Mouse (Mus musculus) kidney, adult 2 months (tissue): Measurements from ENCODE around the gene Nup107. TPM values are rescaled to one million over a fixed set of nuclear protein-coding genes. Genes with fewer than 3 reads are reported as not detected.

ENCODE experiments used
- DNase-seq: peaks from one replicate; pipeline ENCODE4 v3.0.0; 2021
- H3K27ac ChIP-seq: fragments of 200-500 bp; 2 replicates; pipeline ENCODE4 v1.5.1; 2012; ENCODE audit warnings: low read depth, low read length, control low read depth, inconsistent platforms; ENCODE audit not compliant: insufficient read depth
- H3K27me3 ChIP-seq: fragments of 200-500 bp; replicated peaks from 2 replicates; pipeline ENCODE4 v1.6.1; 2012; ENCODE audit warnings: mild to moderate bottlenecking, moderate library complexity, low read length, inconsistent platforms; ENCODE audit not compliant: control insufficient read depth, insufficient read depth
- H3K36me3 ChIP-seq: fragments of 200-500 bp; 2 replicates; pipeline ENCODE4 v1.6.1; 2012; ENCODE audit warnings: mild to moderate bottlenecking, moderate library complexity, low read length, inconsistent platforms; ENCODE audit not compliant: control insufficient read depth, insufficient read depth
- H3K4me1 ChIP-seq: fragments of 200-500 bp; 2 replicates; pipeline ENCODE4 v1.6.1; 2011; ENCODE audit warnings: low read length; ENCODE audit not compliant: control insufficient read depth, insufficient read depth
- H3K4me3 ChIP-seq: fragments of 200-500 bp; 2 replicates; pipeline ENCODE4 v1.5.1; 2011; ENCODE audit warnings: mild to moderate bottlenecking, low read depth, low read length, control low read depth; ENCODE audit not compliant: insufficient read depth
- CTCF ChIP-seq: fragments of 200-500 bp; conservative IDR thresholded peaks from 2 replicates; pipeline ENCODE4 v1.5.1; 2011; ENCODE audit warnings: low read depth, mild to moderate bottlenecking, control low read depth, low read length, moderate library complexity, mixed read lengths; ENCODE audit not compliant: insufficient read depth, insufficient read length
- POLR2A ChIP-seq: fragments of 200-500 bp; IDR thresholded peaks from one replicate; pipeline ENCODE4 v1.6.1; 2011; ENCODE audit warnings: low read depth, low read length, control low read depth
- WGBS: fragments of 180-500 bp; shearing (Covaris S2); methylation state at CpG from one replicate; pipeline ENCODE4 v1.1.7; 2018; 5-methylcytosine and 5-hydroxymethylcytosine counted together
- polyA plus RNA-seq: library from polyadenylated mRNA; depleted of rRNA; stranded (reverse); fragments of >200 nt; gene quantifications from 2 replicates; pipeline ENCODE4 v1.2.3, GENCODE M21; 2012

The Nup107 gene
- polyA plus RNA-seq, 1 experiment = 4.6 TPM

- WGBS = 83% methylated on average over 22 of the region's 22 CpGs
- no peak for DNase-seq
- Histone ChIP-seq H3K27me3 (no peaks in the 10 kb centered on the region), H3K27ac (no peak overlapping the region), H3K4me3 (no peak overlapping the region), H3K36me3 (no peaks in the 10 kb centered on the region), H3K4me1 (no peaks in the 10 kb centered on the region)
- TF ChIP-seq POLR2A (no peak), CTCF (no peak)
These were observed 18.3 kb downstream of the Nup107 start for GRCm38 (mm10) chr10:117774011-117774816.

GRCm38 (mm10) chr10:117773106-117773720 lies 19.3 kb downstream of the Nup107 start:
- no peak overlapping the region for H3K4me3 ChIP-seq
- H3K4me1 ChIP-seq = no peaks in the 10 kb centered on the region
- no peaks in the 10 kb centered on the region for H3K36me3 ChIP-seq
- no peak overlapping the region for H3K27ac ChIP-seq
- no peaks in the 10 kb centered on the region for H3K27me3 ChIP-seq
- TF ChIP-seq POLR2A (no peak), CTCF (no peak)
- WGBS = 94% methylated on average over 7 of the region's 7 CpGs
- DNase-seq = no peak

- Histone ChIP-seq H3K36me3 (no peaks in the 10 kb centered on the region), H3K4me1 (no peaks in the 10 kb centered on the region), H3K27me3 (no peaks in the 10 kb centered on the region), H3K4me3 (no peak overlapping the region), H3K27ac (no peak overlapping the region)
- 86% methylated on average over 17 of the region's 17 CpGs for WGBS
- no peak for DNase-seq
- no peak for TF ChIP-seq CTCF
- TF ChIP-seq POLR2A = no peak
These were observed 20.0 kb downstream of the Nup107 start for GRCm38 (mm10) chr10:117772364-117773105.

GRCm38 (mm10) chr10:117771131-117771510 lies 21.4 kb downstream of the Nup107 start:
- DNase-seq = no peak
- no peak overlapping the region for H3K4me3 ChIP-seq
- no peak overlapping the region for H3K27ac ChIP-seq
- 96% methylated on average over 10 of the region's 10 CpGs for WGBS
- no peaks in the 10 kb centered on the region for H3K27me3 ChIP-seq
- no peaks in the 10 kb centered on the region for H3K4me1 ChIP-seq
- no peak for TF ChIP-seq CTCF
- no peak for TF ChIP-seq POLR2A
- H3K36me3 ChIP-seq = no peaks in the 10 kb centered on the region

GRCm38 (mm10) chr10:117770286-117771130 lies 22.0 kb downstream of the Nup107 start:
- Histone ChIP-seq H3K27ac (no peak overlapping the region), H3K36me3 (no peaks in the 10 kb centered on the region), H3K4me3 (no peak overlapping the region), H3K27me3 (no peaks in the 10 kb centered on the region), H3K4me1 (no peaks in the 10 kb centered on the region)
- TF ChIP-seq POLR2A (no peak), CTCF (no peak)
- no peak for DNase-seq
- WGBS = 80% methylated on average over 18 of the region's 18 CpGs

- H3K4me3 ChIP-seq = no peak overlapping the region
These were observed 22.8 kb downstream of the Nup107 start for GRCm38 (mm10) chr10:117769541-117770285.

More at GRCm38 (mm10) chr10:117769541-117770285, 22.8 kb downstream of the Nup107 start:
- TF ChIP-seq CTCF = no peak
- no peak for TF ChIP-seq POLR2A
- no peak overlapping the region for H3K27ac ChIP-seq
- H3K27me3 ChIP-seq = no peaks in the 10 kb centered on the region
- no peaks in the 10 kb centered on the region; the same call in 1 of the 2 replicates for H3K4me1 ChIP-seq
- no peaks in the 10 kb centered on the region for H3K36me3 ChIP-seq
- WGBS = 92% methylated on average over 9 of the region's 9 CpGs
- DNase-seq = no peak
